Mouse (Mus musculus): ENCODE measurements around the gene Ccm2.

DNA sequence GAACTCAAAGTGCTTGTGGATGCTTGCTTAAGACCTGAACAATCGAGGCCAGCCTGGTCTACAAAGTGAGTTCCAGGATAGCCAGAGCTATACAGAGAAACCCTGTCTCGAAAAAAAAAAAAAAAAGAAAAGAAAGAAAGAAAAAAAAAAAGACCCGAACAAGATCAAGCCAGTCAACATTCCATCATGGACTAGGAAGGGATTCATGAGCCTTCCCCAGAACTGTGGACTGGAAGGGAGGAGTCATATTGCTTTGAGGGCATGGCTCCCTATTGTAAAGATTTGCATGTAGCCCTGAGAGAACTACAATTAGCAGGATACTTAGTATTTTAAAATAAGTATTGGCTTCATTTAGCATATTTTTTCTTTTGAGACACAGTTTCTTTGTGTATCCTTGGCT is 2.0 kb upstream of the Ccm2 start:
- TF ChIP-seq BHLHE40 (IDR thresholded peaks at IDR 0.05; ENCODE audit: low read depth, low read length) (no peak), ZKSCAN1 (IDR thresholded peaks at IDR 0.05; ENCODE audit: borderline replicate concordance, low read depth, low read length) (no peak)
